Mouse (Mus musculus): ENCODE measurements around the gene Sirt2.

Sirt2 gene

DNA sequence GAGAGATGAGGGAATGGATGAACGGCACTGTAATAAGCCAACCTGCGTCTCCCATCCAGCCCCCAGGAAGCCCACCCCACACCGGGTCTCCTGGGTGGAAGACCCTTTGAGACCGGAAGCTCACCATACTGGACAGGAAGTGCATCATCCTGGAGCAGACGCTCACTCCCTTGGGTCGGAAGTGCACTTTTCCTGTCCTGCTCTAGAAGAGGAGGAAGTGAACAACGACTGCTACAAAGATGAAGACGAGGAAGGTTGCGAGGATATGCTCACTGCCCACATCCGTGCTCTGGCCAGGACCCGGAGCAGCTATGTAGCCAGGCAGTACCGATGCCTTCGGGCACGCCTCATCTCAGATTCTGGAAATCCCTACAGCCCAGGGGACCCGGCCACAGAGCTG, 29.3 kb downstream of the Sirt2 start:
- DNase-seq (ENCODE audit: extremely low read depth, low read depth): no peak

DNA sequence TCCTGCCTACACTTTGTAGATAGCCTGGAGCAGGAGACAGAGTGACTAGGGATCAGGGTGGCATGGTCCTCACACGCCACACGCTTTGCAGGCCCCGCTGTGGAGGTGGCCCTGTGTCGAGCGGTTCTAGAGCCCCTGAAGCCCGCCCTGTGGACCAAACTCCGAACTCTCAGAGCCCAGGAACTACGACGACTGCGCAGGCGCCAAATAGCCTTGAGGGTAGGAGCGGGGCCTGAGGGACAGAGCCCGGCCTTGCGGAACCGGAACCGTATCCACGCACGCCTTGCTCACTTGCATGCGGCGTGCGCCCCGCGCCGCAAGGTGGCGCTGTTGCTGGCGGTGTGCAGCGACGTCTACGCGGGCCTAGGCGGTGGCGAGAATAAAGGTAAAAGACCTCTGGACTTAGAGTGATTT, 30.0 kb downstream of the Sirt2 start:
- no peak for DNase-seq (ENCODE audit: extremely low read depth, low read depth)

GRCm38 (mm10) chr7:28799994-28800393, 33.5 kb downstream of the Sirt2 start:
- DNase-seq (ENCODE audit: extremely low read depth, low read depth): no peak

- DNase-seq (ENCODE audit: extremely low read depth, low read depth): no peak
These were observed 34.9 kb downstream of the Sirt2 start for GRCm38 (mm10) chr7:28801451-28801850.

GRCm38 (mm10) chr7:28801901-28802670, 35.6 kb downstream of the Sirt2 start:
- DNase-seq (ENCODE audit: extremely low read depth, low read depth): no peak

- no peak for DNase-seq (ENCODE audit: extremely low read depth, low read depth)
These were observed 36.5 kb downstream of the Sirt2 start for GRCm38 (mm10) chr7:28802846-28803588.

- DNase-seq (ENCODE audit: extremely low read depth, low read depth): no peak
These were observed 37.2 kb downstream of the Sirt2 start for GRCm38 (mm10) chr7:28803756-28804155.

- no peak for DNase-seq (ENCODE audit: extremely low read depth, low read depth)
These were observed 40.3 kb downstream of the Sirt2 start for GRCm38 (mm10) chr7:28806869-28807268.

DNA sequence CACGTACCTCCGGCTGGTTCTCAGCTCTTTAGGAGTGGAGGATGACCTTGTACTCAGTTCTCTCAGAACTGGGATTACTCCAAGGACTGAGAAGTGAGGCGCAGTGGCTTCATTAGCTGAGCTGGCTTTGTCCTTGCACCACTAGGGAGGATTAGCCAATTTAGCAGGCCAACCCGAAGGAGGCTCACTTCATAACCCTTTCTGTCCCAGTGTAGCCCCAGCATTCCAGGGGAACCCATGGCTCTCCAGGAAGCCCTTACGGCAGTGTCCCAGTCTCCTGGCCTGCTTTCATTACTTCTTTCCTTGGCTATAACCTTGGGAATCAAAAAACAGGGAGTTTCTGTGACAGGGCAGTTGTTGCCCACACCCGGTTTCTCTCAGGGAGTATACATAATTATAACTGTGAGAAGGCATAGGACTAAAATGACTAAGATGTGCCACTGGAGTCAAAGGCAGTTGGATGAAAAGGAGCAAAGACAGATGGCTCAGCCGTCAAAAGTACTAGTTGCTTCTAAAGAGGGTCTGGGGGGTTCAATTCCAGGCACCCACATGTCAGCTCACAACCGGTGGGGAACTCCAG, 41.2 kb downstream of the Sirt2 start:
- DNase-seq (ENCODE audit: extremely low read depth, low read depth): no peak

DNA sequence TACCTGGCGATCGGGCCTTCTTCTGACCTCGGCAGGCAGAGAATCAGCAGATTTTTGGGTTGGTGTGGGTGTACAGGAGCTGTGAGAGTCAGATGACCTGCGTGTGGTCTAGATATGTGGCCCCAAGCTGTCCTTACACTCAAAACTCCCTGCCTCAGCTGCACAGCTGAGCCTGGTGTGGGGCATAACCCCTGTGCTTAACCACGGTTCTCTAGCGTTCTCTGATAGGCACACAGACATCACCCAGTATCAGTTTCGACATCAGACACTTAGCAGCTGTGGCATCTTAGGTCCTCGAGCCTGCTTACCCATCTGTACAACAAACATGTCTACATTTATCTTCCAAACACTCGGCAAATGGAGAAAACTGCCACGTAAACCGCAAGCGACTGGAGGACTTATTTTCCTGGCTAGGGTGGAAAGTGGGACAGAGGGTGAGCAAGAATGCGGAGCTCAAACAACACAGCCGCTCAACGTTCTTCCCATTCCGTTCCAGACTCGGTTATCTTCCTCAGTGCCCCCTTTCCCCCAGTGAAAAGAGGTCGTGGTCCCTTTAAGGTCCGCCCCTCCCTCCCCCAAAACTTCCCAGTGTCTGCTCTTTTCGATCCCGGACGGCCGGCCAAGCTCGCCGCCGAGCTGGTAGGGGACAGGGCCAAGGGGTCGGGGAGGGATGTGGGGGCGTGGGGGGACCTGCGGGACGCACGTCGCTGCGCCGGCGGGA, 41.8 kb downstream of the Sirt2 start, which contains the start of gene Hnrnpl:
Hnrnpl (plus strand) TSS at position 321 of the 721 bp plus-strand sequence.
- peak; percentile 64 for DNase-seq (ENCODE audit: extremely low read depth, low read depth)

GRCm38 (mm10) chr7:28808957-28809393, 42.4 kb downstream of the Sirt2 start:
- DNase-seq (ENCODE audit: extremely low read depth, low read depth): peak; percentile 66

- no peak for DNase-seq (ENCODE audit: extremely low read depth, low read depth)
These were observed 43.0 kb downstream of the Sirt2 start for GRCm38 (mm10) chr7:28809401-28810089.

DNA sequence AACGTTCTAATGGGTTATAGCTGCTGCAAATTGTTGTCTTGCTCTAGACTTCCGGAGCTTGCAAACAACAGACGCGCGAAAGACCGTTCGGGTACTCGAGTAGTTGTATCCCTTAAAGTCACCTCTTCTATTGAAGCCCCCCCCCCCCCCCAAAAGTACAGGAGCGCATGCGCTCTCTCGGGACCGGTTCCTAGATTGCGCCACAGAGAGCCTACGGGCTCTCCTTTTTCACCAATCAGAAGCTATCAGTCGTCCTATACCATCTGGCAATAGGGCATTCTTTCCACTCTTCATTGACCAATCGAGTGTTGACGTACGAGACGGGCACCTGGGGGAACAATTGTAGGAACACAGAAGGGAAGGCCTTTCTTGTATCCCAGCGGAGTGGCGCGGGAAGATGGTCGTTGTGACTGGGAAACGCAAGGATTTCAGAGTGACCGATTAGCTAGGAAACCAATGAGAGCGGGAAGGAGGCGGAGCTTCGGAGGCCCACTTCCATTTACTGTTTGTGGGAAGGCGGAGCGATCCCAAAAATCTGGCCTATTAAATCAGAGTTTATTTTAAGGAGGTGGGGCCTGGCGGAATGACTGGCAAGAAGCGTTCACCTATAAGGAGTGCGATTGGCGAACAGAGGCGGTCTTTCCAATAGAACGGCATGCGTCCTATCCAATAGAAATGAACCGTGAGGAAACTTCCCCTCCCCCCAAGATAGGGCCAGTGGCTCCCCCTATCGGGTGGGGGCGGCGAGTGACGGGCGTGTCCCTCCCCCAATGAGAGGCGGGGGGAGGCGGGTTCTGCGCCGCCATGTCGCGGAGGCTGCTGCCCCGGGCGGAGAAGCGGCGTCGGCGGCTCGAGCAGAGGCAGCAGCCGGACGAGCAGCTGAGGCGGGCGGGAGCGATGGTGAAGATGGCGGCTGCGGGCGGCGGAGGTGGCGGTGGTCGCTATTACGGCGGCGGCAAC, 43.9 kb downstream of the Sirt2 start:
- peak; percentile 99 for DNase-seq (ENCODE audit: extremely low read depth, low read depth)

DNA sequence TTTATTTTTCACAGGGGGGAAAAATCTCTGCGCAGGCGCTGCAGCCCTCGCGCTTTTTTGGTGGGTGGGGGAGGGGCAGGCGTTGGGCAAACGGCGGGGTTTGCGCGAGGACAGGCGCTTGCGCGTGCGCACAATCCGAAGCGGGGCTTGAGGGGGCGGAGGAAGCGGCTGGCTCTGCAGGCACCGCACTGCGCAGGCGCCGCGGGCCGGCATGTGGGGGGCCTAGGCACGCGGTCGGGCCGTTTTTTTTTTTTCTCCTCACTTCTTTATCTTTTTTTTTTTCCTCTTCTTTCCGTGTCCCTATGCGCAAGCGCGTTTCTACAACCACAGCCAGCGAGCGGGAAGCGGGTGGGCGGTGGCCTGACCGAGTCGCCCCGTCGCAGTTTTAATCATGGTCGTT, 44.7 kb downstream of the Sirt2 start:
- DNase-seq (ENCODE audit: extremely low read depth, low read depth): peak; percentile 74

DNA sequence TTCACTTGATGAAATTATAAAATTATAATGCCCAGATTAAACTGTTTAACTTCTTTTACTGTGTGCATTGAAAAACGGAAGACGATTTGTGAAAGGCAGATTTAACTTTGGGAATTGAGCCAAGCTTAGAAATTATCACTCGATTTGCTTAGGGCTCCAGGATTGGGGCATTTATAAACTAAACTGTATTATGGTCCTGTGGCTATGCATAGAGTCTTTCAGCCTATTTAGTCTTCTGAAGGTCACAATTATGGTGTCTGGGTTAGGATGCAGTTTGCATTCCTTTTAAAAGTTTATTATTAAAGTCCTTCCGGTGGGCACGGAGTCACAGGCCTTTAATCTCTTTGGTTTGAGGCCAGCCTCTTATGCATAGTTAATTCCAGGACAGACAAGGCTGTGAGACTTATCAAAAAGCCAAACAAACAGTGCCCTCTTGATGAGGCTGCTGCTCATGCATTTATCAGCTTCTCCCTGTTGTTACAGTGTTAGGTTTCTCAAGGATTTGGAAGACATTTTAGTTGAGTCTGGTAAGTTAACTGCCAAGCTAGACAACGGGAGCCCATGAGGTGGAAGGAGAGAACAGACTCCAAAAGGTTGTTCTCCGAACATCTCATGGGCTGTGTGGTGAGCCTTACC, 45.2 kb downstream of the Sirt2 start:
- DNase-seq (ENCODE audit: extremely low read depth, low read depth): no peak

DNA sequence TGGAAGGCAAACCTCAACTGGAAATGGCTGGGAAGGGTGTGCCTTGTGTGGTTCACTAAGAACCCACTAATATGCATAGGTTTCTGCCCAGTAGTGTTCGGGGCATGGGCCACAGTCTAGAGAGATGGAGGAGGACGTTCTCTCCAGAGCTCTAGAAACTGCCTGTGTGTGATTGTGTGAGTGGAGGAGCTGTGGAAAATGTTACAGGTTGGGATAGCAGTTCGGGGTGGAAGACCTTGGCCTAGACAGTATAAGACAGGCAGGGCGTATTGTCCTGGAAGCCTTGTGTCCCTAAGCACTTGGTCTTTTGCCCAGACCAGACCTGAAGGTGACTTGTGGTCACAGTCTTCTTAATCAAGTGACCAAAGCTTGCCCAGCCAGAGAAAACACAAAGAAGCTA, 45.9 kb downstream of the Sirt2 start:
- DNase-seq (ENCODE audit: extremely low read depth, low read depth): no peak

- no peak for DNase-seq (ENCODE audit: extremely low read depth, low read depth)
These were observed 46.4 kb downstream of the Sirt2 start for GRCm38 (mm10) chr7:28812949-28813348.

GRCm38 (mm10) chr7:28814306-28815034, 47.9 kb downstream of the Sirt2 start:
- peak; percentile 67 for DNase-seq (ENCODE audit: extremely low read depth, low read depth)

DNA sequence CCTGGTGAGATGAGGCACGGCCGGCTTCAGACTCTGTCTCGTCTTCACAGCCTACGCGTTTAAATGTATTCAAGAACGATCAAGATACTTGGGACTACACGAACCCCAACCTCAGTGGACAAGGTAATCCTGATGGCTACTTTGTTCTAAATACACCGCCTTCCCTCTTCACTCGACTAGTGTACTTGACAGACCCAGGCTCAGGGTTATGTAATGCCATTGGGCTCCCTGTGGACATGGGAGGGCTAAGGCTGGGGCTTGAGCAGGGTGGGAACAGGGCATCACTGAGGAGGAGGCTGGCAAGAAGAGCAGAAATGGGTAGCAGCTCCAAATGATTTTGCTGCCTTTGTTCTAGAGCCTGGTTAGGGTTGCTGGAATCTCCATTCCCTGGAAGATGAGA, 48.7 kb downstream of the Sirt2 start:
- DNase-seq (ENCODE audit: extremely low read depth, low read depth): no peak

Measured in MEL-GATA-1-ER (cell line).